Mouse (Mus musculus) left cerebral cortex, adult 2 months (tissue): ENCODE data around the gene Fgfr2. TPM values are rescaled to one million over a fixed set of nuclear protein-coding genes. Genes with fewer than 3 reads are reported as not detected.
A peak's percentile ranks its signal among the peaks of the same experiment; 100 is the strongest.

ENCODE experiments used
- DNase-seq, 2 experiments: peaks; one replicate each; pipeline ENCODE4 v3.0.0; 2021 to 2022; ENCODE audit warnings: low spot score in 2 of 2, mixed read lengths in 1 of 2; ENCODE audit errors: extremely low spot score in 1 of 2
- H3K27ac ChIP-seq: fragments of 200-600 bp; 2 replicates; pipeline ENCODE4 v1.8.1; 2022
- H3K4me3 ChIP-seq: fragments of 200-600 bp; 2 replicates; pipeline ENCODE4 v1.8.1; 2022
- CTCF ChIP-seq: fragments of 200-600 bp; IDR thresholded peaks from 2 replicates; pipeline ENCODE4 v1.8.1; 2022; ENCODE audit warnings: antibody characterized with exemption, mild to moderate bottlenecking, moderate library complexity
- intact Hi-C: fragments of 180-260 bp; cut with DNase I; formaldehyde crosslinking; loops from one replicate; pipeline ENCODE4 v1.15.1; 2025
- total RNA-seq, 2 experiments: library from RNA; stranded (reverse); gene quantifications; 2 replicates each; pipeline ENCODE4 v1.2.3; 2021

Gene Fgfr2
- total RNA-seq, 2 experiments from 2014 or later = 47.3 to 47.4 TPM

DNA sequence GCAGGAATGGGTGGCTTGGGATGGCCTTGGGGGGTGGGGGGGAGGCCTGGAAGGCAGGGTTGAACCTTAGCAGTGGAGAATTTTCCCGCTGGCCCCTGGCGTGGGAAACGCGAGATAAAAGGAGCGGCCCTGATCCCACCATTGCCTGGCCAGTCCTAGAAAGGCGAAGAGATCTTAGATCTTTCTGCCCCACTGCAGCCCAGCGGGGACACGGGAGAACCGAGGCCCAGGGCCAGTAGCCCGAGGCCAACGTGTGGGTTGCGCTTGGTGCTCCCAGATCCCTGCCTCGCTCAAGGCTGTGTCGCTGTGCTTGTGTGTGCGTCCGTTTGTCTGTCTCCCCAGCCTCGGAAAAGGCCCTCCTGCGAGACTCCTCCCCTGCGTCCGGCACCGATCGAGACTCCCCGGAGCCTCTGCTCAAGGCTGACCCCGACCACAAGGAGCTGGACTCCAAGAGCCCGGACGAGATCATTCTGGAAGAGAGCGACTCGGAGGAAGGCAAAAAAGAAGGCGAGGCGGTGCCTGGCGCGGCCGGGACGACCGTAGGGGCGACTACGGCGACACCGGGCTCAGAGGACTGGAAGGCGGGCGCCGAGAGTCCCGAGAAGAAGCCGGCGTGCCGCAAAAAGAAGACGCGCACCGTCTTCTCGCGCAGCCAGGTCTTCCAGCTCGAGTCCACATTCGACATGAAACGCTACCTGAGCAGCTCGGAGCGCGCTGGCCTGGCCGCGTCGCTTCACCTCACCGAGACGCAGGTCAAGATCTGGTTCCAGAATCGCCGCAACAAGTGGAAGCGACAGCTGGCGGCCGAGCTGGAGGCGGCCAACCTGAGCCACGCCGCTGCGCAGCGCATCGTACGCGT, 1579.3 kb downstream of the Fgfr2 start:
- no peak for TF ChIP-seq CTCF

DNA sequence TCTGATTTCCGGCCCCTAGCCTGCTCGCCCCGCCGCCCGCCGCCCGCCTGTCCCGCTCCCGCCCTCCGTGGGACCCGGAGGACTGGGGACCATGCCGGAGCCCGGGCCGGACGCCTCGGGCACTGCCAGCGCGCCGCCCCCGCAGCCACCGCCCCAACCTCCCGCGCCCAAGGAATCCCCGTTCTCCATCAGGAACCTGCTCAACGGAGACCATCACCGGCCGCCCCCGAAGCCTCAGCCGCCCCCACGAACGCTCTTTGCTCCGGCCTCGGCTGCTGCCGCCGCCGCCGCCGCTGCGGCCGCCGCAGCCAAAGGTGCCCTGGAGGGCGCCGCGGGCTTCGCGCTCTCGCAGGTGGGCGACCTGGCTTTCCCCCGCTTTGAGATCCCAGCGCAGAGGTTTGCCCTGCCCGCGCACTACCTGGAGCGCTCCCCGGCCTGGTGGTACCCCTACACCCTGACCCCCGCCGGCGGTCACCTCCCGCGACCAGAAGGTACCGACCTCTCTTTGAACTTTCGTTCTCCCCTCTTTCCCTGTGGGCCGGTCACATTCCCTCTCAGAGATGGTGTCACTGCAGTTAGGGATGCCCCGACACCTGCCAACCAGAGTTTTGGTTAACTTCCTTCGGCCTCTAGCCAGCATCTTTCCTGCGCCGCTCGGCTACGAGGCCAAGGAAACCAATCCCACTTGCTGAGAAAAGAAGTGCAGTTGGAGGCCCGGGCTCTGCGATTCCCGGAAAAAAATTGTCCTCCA, 1580.1 kb downstream of the Fgfr2 start:
- TF ChIP-seq CTCF = no peak
- intact Hi-C loops = loop anchor here (10.0 kb wide), 2 partner anchors 102 to 672 kb away; no protein-coding TSS in a partner anchor
- peak in 1 of 2 experiments; percentile 13 for DNase-seq
- Histone ChIP-seq H3K27ac (no peak overlapping the region), H3K4me3 (no peak overlapping the region)

More for the DNA sequence above, 1579.3 kb downstream of the Fgfr2 start:
- Histone ChIP-seq H3K27ac (no peak overlapping the region), H3K4me3 (no peak overlapping the region)
- DNase-seq = peak in 1 of 2 experiments; percentile 13
- intact Hi-C loops = loop anchor here (10.0 kb wide), 2 partner anchors 101 to 671 kb away; no protein-coding TSS in a partner anchor

DNA sequence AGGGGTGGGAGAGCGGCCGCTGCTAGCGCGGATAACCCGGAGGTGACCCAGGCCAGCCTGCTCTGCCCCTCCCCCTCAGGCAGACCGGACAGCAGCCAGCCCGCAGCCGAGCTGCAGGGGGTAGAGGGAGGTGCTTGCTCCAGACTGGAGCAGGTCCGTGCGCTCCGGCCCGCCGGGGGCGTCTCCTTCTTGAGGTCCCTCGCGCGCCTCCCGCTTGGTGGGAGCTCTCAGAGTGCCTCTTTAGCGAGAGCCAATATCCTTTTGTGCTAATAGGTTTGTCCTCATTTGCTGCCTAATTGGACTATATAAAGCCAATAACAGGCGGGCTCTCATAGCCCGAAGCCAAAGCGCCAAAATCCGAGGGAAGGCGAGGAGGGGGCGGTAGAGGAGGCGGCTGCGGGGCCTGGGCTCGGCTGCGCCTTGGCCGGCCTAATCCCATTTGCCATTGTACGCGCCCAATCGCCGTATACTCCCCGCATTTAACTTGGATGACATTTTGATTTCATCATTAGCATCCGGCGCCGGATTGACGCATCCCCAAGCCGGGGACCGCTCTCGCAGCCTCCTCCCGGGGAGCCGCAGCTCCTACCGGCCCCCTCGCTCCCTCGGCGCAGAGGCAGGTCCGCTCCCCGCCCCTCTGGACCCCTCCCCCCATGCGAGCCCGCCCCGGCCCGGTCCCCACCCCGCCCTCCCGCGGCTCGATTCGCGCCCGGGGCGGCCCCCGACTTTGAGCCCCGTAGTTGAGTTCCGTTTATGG, 1580.9 kb downstream of the Fgfr2 start, which contains the start of gene Hmx3:
Gene Hmx3, plus strand, starts transcription at position 753 of the 757 bp plus-strand sequence.
- Histone ChIP-seq H3K27ac (no peak within 1 kb of the TSS), H3K4me3 (no peak within 1 kb of the TSS)
- intact Hi-C loops = loop anchor here (10.0 kb wide), 2 partner anchors 103 to 673 kb away; no protein-coding TSS in a partner anchor
- TF ChIP-seq CTCF = no peak
- peak in 1 of 2 experiments; percentile 11 for DNase-seq

DNA sequence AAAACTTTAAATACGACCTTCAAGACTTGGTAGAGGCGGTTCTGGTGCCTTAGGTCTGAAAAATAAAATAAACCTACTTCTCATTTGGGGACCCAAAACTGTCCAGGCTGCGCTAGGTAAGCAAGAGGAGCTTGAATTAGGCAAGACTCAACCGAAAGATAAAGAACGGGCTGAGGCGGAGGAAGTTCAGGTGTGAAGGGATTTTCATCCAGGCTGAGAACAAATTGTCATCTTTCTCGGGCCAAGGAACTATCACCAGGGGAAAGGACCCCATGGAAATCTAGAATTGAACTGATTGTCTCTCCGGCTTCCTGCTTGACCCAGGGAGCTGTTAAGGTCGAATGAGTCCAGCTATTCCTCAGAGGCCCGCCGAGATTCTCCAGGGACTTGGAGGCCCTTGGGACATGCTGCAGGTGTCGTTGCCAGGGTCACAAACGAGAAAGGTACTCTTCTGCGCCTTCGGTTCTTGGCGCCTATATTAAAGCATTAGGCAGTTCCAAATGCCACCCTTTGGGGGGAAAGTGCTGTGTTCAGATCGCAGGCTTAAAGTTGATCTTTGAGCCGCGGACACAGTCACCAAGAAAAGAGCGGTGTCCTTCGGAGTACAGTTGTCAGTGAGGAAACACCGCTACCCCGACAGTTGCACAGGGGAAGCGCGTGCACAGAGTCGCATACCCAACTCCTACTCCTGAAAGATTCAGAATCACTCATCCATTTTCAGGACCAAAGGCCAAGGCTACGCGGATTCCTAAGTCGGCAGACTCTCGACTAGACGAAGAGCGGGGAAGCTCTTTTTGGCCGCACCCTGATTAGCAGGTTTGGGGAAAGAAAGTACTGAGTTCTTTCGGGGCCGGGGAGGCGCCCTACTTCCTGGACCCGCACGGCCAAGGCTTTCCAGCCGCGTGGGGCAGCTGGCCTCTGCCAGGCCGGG, 1581.7 kb downstream of the Fgfr2 start:
- Histone ChIP-seq H3K27ac (no peak overlapping the region), H3K4me3 (no peak overlapping the region)
- TF ChIP-seq CTCF = no peak
- no peak for DNase-seq
- intact Hi-C loops = loop anchor here (2.0 to 10.0 kb wide), 4 partner anchors 15 to 673 kb away; no protein-coding TSS in a partner anchor

GRCm38 (mm10) chr7:131539979-131540378, 1583.2 kb downstream of the Fgfr2 start:
- intact Hi-C loops = loop anchor here (1.0 to 10.0 kb wide), 5 partner anchors 17 to 675 kb away; no protein-coding TSS in a partner anchor
- TF ChIP-seq CTCF = peak; percentile 88
- H3K4me3 ChIP-seq = no peak overlapping the region
- no peak overlapping the region for H3K27ac ChIP-seq
- peak; percentile 72 to 85 for DNase-seq

- no peak for TF ChIP-seq CTCF
- H3K4me3 ChIP-seq = no peak overlapping the region
- no peak for DNase-seq
- intact Hi-C loops = no loop called here
- no peak overlapping the region for H3K27ac ChIP-seq
Measured at GRCm38 (mm10) chr7:131503739-131504138, 1619.4 kb downstream of the Fgfr2 start.

- Histone ChIP-seq H3K4me3 (no peak overlapping the region), H3K27ac (no peak overlapping the region)
- DNase-seq = no peak
- no peak for TF ChIP-seq CTCF
- intact Hi-C loops = no loop called here
Measured at GRCm38 (mm10) chr7:131478403-131478802, 1644.7 kb downstream of the Fgfr2 start.

GRCm38 (mm10) chr7:131477140-131477539, 1646.0 kb downstream of the Fgfr2 start:
- intact Hi-C loops = no loop called here
- no peak for DNase-seq
- Histone ChIP-seq H3K4me3 (no peak overlapping the region), H3K27ac (no peak overlapping the region)
- TF ChIP-seq CTCF = no peak

- H3K4me3 ChIP-seq = no peak overlapping the region
- TF ChIP-seq CTCF = no peak
- intact Hi-C loops = no loop called here
- no peak overlapping the region for H3K27ac ChIP-seq
- no peak for DNase-seq
Measured at GRCm38 (mm10) chr7:131471551-131471950, 1651.6 kb downstream of the Fgfr2 start.

DNA sequence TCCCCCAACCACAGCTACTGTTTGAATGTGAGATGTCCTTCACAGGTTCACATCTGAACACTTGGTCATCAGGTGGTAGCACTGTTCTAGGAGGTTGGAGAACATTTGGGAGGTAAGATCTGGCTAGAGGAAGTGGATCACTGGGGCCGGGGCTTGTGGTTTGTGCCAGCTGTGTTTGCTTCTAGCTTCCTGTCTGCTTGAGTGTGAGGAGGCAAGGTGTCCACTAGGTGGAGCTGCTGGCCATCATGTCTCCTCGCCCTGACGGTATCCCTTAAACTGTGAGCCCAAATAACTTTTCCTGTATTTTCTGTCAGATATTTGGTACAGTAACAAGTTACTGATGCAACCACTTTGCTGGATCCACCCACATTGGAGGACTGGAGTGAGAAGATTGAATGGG, 1653.6 kb downstream of the Fgfr2 start:
- H3K27ac ChIP-seq = no peak overlapping the region
- DNase-seq = no peak
- peak; percentile 4 for TF ChIP-seq CTCF
- no peak overlapping the region for H3K4me3 ChIP-seq
- intact Hi-C loops = no loop called here

DNA sequence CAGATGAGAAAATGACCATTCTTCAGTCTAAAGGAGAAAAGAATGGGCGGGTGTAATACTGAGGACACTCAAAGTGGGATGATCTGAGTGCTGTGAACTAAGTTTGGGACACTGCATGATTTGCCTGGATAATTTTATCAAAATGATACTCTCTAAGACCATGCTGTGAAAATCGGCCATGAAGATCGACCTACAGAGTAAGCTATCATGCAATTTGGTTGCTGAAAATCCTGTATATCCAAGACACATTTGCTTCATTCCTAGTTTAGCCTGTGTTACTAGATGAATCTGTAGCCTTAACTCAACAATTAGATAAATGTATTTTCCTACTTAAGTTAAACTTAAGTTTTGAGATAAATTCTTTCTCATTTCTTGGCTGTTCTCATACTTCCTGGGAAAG, 1655.8 kb downstream of the Fgfr2 start:
- TF ChIP-seq CTCF = no peak
- Histone ChIP-seq H3K4me3 (no peak overlapping the region), H3K27ac (no peak overlapping the region)
- intact Hi-C loops = no loop called here
- no peak for DNase-seq
